Mouse (Mus musculus) lung, adult 18-20 months (tissue): ENCODE results near the gene Shox2.

Experiments used
- DNase-seq, 2 experiments: peaks; one replicate each; pipeline ENCODE4 v3.0.0; 2022; ENCODE audit warnings: mixed read lengths in 2 of 2

Gene Shox2

GRCm38 (mm10) chr3:66959972-66960371, 21.6 kb downstream of the Shox2 start:
- DNase-seq, result no peak

- no peak for DNase-seq
These were observed 26.4 kb downstream of the Shox2 start for GRCm38 (mm10) chr3:66955126-66955525.

- DNase-seq, result no peak
These were observed 41.9 kb downstream of the Shox2 start for GRCm38 (mm10) chr3:66939675-66940074.

DNA sequence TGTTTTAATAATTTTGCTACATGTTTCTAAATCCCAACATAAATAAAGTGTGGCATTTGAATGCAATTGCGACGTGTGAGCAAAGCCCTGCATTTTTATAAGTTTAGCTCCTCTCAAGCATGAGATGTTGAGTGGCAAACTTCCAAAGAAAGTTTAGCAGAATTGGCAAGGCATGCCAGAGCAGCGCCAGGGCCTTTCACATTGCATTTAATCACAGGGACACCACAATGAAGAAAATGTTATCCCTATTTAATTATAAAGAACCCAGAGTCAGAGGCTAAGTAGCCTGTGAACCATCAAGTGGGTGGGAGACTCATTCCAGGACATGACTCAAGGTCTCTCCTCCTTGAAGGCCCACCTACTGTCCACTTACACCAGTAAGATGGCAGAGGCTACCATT, 59.1 kb downstream of the Shox2 start:
- no peak for DNase-seq
